Mouse (Mus musculus) T-cell, adult 2 months (primary cell): ENCODE measurements around the gene Cemip2.
"Not testable (repeated sequence)": the region's sequence is repeated elsewhere in the genome, so short reads cannot be mapped to it uniquely, and the experiment has no call there.

Experiments used
- DNase-seq: peaks from one replicate; pipeline ENCODE4 v3.0.0; 2022; ENCODE audit warnings: low spot score

Cemip2 gene

GRCm38 (mm10) chr19:21866756-21867155 is 88.6 kb downstream of the Cemip2 start:
- not testable (repeated sequence) for DNase-seq

DNA sequence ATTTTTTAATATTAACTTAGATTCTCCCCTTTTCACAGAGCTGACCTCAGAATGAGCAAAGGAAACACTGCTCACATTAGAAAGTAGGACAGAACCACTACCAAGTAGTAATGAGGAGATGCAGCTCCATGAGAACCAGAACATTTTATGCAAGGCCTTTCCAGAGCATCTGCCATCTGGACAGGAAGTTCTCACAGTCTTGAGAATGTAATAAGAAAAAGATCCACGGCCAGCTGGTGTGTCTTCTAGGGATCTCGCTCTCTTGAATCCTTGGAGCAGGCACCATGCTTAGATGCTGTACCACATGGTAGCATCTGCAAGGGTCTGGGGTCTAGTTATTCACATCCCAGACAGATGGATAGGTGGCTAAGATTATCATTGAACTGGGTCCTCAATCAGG is 90.3 kb downstream of the Cemip2 start:
- no peak for DNase-seq

DNA sequence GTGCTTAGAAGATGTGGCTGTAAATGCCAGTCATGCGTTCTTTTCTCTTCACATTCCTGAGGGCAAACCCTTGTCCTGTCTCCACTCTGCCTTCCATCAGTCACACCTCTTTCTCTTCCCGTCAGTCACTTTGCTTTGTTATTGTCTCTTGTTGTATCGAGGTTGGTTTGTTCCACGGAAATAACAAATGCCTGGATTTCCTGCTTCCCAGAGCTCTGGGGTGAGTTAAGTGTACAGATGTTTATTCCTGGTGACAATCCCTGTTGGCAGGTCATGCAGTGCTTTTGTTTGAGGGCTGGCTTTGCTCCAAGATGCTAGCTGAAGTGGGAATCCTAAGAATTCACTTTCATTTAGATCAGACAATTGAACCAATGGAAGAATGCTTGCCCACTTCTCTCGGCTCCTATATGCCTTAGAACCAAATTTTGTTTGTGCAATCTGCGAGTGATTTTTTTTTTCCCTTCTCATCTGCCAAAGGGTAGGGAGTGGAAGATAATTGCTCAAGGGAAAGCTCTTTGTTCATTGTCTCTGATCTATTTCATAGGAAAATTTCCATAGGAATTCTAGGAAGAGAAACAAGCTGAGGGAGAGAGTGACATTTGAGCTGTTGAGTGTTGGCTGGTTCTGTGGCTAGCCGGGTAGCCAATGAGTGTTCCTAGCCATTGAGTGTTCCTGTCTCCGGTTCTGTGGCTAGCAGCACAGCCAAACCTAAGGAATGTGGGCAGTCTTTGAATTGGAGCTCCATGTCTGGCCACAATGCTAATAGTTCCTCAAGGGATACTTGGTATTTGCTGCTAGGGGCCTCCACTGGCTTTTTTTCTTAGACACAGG is 104.2 kb downstream of the Cemip2 start:
- no peak for DNase-seq

- DNase-seq = no peak
These were observed 104.9 kb downstream of the Cemip2 start for GRCm38 (mm10) chr19:21883053-21883452.

DNA sequence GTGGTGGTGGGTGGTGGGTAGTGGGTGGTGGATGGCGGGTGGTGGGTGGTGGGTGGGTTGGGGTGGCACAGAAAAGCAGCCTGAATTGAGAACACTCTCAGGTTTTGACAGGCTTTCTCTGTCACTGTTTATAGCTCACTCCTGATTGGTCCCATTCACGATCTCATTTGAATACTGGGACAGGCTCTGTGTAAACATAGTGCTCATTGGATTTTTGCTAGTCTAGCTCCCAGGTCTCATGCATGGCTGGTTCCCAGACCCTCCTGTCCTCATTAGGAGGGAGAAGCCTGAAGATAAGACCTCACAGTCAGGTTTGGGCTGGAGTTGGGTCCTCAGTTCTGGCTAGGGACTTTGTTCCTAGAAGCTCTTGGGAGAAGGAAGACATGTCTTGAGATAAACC is 105.8 kb downstream of the Cemip2 start:
- no peak for DNase-seq

DNA sequence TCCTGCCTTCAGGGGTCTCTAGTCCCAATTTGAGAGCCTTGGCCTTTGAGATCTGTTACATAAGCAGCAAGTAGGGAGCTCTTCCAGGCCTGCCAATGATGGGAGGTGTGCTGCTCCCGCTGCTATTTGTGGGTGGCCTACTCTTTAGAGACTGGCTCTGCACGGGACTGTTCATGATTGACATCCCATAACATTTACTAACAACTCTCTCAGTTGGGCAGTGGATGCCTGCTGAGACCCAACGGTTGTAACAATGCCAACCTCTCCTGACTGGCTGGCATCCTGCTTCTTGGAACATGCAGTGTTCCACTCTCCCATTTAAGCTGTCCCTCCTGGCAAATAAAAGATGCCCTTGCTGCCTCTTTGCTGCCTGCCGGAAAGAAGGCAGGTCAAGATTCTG is 106.2 kb downstream of the Cemip2 start:
- DNase-seq = no peak

- DNase-seq = no peak
These were observed 108.1 kb downstream of the Cemip2 start for GRCm38 (mm10) chr19:21886166-21886657.

GRCm38 (mm10) chr19:21890699-21891098 is 112.6 kb downstream of the Cemip2 start:
- DNase-seq = no peak

DNA sequence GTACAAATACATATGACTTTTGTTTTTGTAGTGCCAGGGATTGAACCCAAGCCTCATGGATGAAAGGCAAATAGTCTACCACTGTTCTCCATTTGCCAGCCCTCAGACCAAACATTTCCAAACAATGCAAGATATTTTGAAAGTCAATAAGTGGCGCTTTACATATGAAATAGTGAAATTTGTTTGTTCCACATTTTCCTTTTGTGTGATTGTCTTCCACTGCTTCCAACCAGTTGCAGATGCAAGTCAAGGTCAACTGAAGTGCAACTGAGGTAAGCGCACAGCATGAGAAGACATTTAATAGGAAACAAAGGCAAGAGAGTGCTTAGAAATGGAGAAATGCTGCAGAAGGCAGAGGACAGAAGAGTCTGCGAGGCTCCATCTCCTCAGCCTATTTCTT is 116.7 kb downstream of the Cemip2 start:
- DNase-seq = no peak

GRCm38 (mm10) chr19:21895540-21895939 is 117.4 kb downstream of the Cemip2 start:
- no peak for DNase-seq

GRCm38 (mm10) chr19:21897122-21897827 is 119.1 kb downstream of the Cemip2 start:
- DNase-seq = no peak

- no peak for DNase-seq
These were observed 120.1 kb downstream of the Cemip2 start for GRCm38 (mm10) chr19:21898015-21898939.
